Mouse (Mus musculus) stomach, embryonic 14.5 days (tissue): ENCODE measurements around the gene Uba6. TPM values are rescaled to one million over a fixed set of nuclear protein-coding genes. Genes with fewer than 3 reads are reported as not detected.

Experiments
- ATAC-seq: fragments of 200-750 bp; cut with Nextera tagmentation; 2 replicates; pipeline ENCODE4 v1.8.0; 2017; ENCODE audit warnings: low read depth, moderate TSS enrichment; ENCODE audit not compliant: insufficient number of reproducible peaks, insufficient read depth, low FRiP score
- H3K27ac ChIP-seq: fragments of 300-500 bp; sonication (generic); 2 replicates; pipeline ENCODE4 v1.5.1; 2014; ENCODE audit warnings: mild to moderate bottlenecking, low read length, moderate library complexity, mixed read lengths
- H3K27me3 ChIP-seq: fragments of 300-500 bp; sonication (generic); 2 replicates; pipeline ENCODE4 v1.6.1; 2014; ENCODE audit warnings: low read length, control low read depth, mixed read lengths; ENCODE audit not compliant: control insufficient read depth, insufficient read depth
- H3K36me3 ChIP-seq: fragments of 300-500 bp; sonication (generic); 2 replicates; pipeline ENCODE4 v1.6.1; 2014; ENCODE audit warnings: mild to moderate bottlenecking, control low read depth, low read length, moderate library complexity, mixed read lengths; ENCODE audit not compliant: control insufficient read depth, insufficient read depth
- H3K4me1 ChIP-seq: fragments of 300-500 bp; sonication (generic); 2 replicates; pipeline ENCODE4 v1.6.1; 2014; ENCODE audit warnings: low read length, control low read depth, mixed read lengths; ENCODE audit not compliant: control insufficient read depth, insufficient read depth
- H3K4me2 ChIP-seq: fragments of 300-500 bp; sonication (generic); replicated peaks from 2 replicates; pipeline ENCODE4 v1.6.1; 2014; ENCODE audit warnings: low read depth, low read length, control low read depth
- H3K4me3 ChIP-seq: fragments of 300-500 bp; sonication (generic); 2 replicates; pipeline ENCODE4 v1.5.1; 2014; ENCODE audit warnings: low read depth, low read length, control low read depth
- H3K9ac ChIP-seq: fragments of 300-500 bp; sonication (generic); replicated peaks from 2 replicates; pipeline ENCODE4 v1.6.1; 2014; ENCODE audit warnings: low read depth, mild to moderate bottlenecking, control low read depth, low read length, moderate library complexity, mixed read lengths
- H3K9me3 ChIP-seq: fragments of 300-500 bp; sonication (generic); 2 replicates; pipeline ENCODE4 v1.6.1; 2016; ENCODE audit warnings: low read depth, low read length, control low read depth; ENCODE audit not compliant: control insufficient read depth
- WGBS: fragments of 180-500 bp; shearing (Covaris S2); extraction: QIAGEN DNeasy Blood & Tissue Kit; methylation state at CpG from one replicate; pipeline ENCODE4 v1.1.7; 2014; 5-methylcytosine and 5-hydroxymethylcytosine counted together
- polyA plus RNA-seq: library from polyadenylated mRNA; unstranded; fragments of >200 nt; fragmentation: Nextera tagmentation; extraction: Ambion mirVana; gene quantifications from 2 replicates; pipeline ENCODE4 v1.2.1, GENCODE M21; 2014

Gene Uba6
- polyA plus RNA-seq, 1 experiment from 2014 or later: 23.5 TPM

GRCm38 (mm10) chr5:86129828-86130227 is 42.8 kb downstream of the Uba6 start:
- Histone ChIP-seq H3K36me3 (peaks cover 30% of the 10 kb centered on the region; the same call in 1 of the 2 replicates), H3K4me1 (no peaks in the 10 kb centered on the region)

GRCm38 (mm10) chr5:86128749-86129148 is 43.9 kb downstream of the Uba6 start:
- Histone ChIP-seq H3K4me1 (no peaks in the 10 kb centered on the region), H3K9me3 (no peaks in the 10 kb centered on the region), H3K27me3 (no peaks in the 10 kb centered on the region), H3K4me3 (no peak overlapping the region), H3K9ac (no peak overlapping the region), H3K36me3 (peaks cover 28% of the 10 kb centered on the region; the same call in 1 of the 2 replicates), H3K4me2 (no peak overlapping the region), H3K27ac (no peak overlapping the region)
- 98% methylated on average over 1 of the region's 1 CpGs for WGBS
- ATAC-seq: no peak

More at GRCm38 (mm10) chr5:86129828-86130227, 42.8 kb downstream of the Uba6 start:
- Histone ChIP-seq H3K4me3 (no peak overlapping the region), H3K27ac (no peak overlapping the region), H3K9ac (no peak overlapping the region), H3K4me2 (no peak overlapping the region), H3K9me3 (no peaks in the 10 kb centered on the region), H3K27me3 (no peaks in the 10 kb centered on the region)
- no peak for ATAC-seq

- Histone ChIP-seq H3K9me3 (no peaks in the 10 kb centered on the region), H3K27ac (no peak overlapping the region), H3K36me3 (peaks cover 24% of the 10 kb centered on the region), H3K27me3 (no peaks in the 10 kb centered on the region), H3K4me1 (no peaks in the 10 kb centered on the region), H3K9ac (no peak overlapping the region), H3K4me3 (no peak overlapping the region), H3K4me2 (no peak overlapping the region)
- WGBS: 88% methylated on average over 9 of the region's 9 CpGs
- ATAC-seq: no peak
These were observed 54.0 kb downstream of the Uba6 start for GRCm38 (mm10) chr5:86118457-86119094.

GRCm38 (mm10) chr5:86113997-86114396 is 58.6 kb downstream of the Uba6 start:
- H3K4me2 ChIP-seq: no peak overlapping the region
- no peak overlapping the region for H3K9ac ChIP-seq
- no peak overlapping the region for H3K4me3 ChIP-seq
- 69% methylated on average over 1 of the region's 1 CpGs for WGBS
- peaks cover 15% of the 10 kb centered on the region for H3K36me3 ChIP-seq
- no peak for ATAC-seq
- no peaks in the 10 kb centered on the region for H3K4me1 ChIP-seq
- H3K27me3 ChIP-seq: no peaks in the 10 kb centered on the region
- H3K9me3 ChIP-seq: no peaks in the 10 kb centered on the region
- no peak overlapping the region for H3K27ac ChIP-seq

- H3K4me2 ChIP-seq: no peak overlapping the region
- no peaks in the 10 kb centered on the region for H3K4me1 ChIP-seq
- H3K36me3 ChIP-seq: peaks cover 6% of the 10 kb centered on the region; the same call in 1 of the 2 replicates
- no peak overlapping the region for H3K27ac ChIP-seq
- H3K9me3 ChIP-seq: no peaks in the 10 kb centered on the region
- H3K27me3 ChIP-seq: no peaks in the 10 kb centered on the region
- WGBS: 93% methylated on average over 2 of the region's 2 CpGs
- no peak for ATAC-seq
- H3K9ac ChIP-seq: no peak overlapping the region
- no peak overlapping the region for H3K4me3 ChIP-seq
These were observed 59.6 kb downstream of the Uba6 start for GRCm38 (mm10) chr5:86113037-86113436.

GRCm38 (mm10) chr5:86111074-86111473 is 61.5 kb downstream of the Uba6 start:
- H3K27me3 ChIP-seq: no peaks in the 10 kb centered on the region
- H3K4me3 ChIP-seq: no peak overlapping the region
- H3K4me2 ChIP-seq: no peak overlapping the region
- H3K9ac ChIP-seq: no peak overlapping the region
- ATAC-seq: no peak
- no peak overlapping the region for H3K27ac ChIP-seq
- no peaks in the 10 kb centered on the region for H3K9me3 ChIP-seq
- WGBS: 89% methylated on average over 1 of the region's 1 CpGs
- no peaks in the 10 kb centered on the region for H3K4me1 ChIP-seq
- H3K36me3 ChIP-seq: peaks cover 6% of the 10 kb centered on the region; the same call in 1 of the 2 replicates

- H3K27ac ChIP-seq: no peak overlapping the region
- no peak for ATAC-seq
- H3K4me1 ChIP-seq: no peaks in the 10 kb centered on the region
- H3K9me3 ChIP-seq: no peaks in the 10 kb centered on the region
- no peak overlapping the region for H3K4me3 ChIP-seq
- no peak overlapping the region for H3K9ac ChIP-seq
- no peaks in the 10 kb centered on the region for H3K27me3 ChIP-seq
- 82% methylated on average over 2 of the region's 2 CpGs for WGBS
- 0 out of 2 replicates have a peak, but pooled peaks cover 3% of the 10 kb centered on the region for H3K36me3 ChIP-seq
- H3K4me2 ChIP-seq: no peak overlapping the region
These were observed 66.0 kb downstream of the Uba6 start for GRCm38 (mm10) chr5:86106610-86107009.

- Histone ChIP-seq H3K36me3 (no peaks in the 10 kb centered on the region), H3K27ac (no peak overlapping the region), H3K27me3 (no peaks in the 10 kb centered on the region), H3K9ac (no peak overlapping the region), H3K4me1 (no peaks in the 10 kb centered on the region), H3K9me3 (no peaks in the 10 kb centered on the region), H3K4me2 (no peak overlapping the region), H3K4me3 (no peak overlapping the region)
- no peak for ATAC-seq
- WGBS: 97% methylated on average over 2 of the region's 2 CpGs
These were observed 70.4 kb downstream of the Uba6 start for GRCm38 (mm10) chr5:86102176-86102575.

GRCm38 (mm10) chr5:86100621-86101020 is 72.0 kb downstream of the Uba6 start:
- WGBS: 73% methylated on average over 3 of the region's 3 CpGs
- Histone ChIP-seq H3K4me3 (no peak overlapping the region), H3K4me1 (no peaks in the 10 kb centered on the region), H3K27me3 (no peaks in the 10 kb centered on the region), H3K27ac (no peak overlapping the region), H3K9ac (no peak overlapping the region), H3K9me3 (no peaks in the 10 kb centered on the region), H3K36me3 (no peaks in the 10 kb centered on the region), H3K4me2 (no peak overlapping the region)
- no peak for ATAC-seq
